Mouse (Mus musculus): ENCODE data around the gene Pex16. TPM values are rescaled to one million over a fixed set of nuclear protein-coding genes. Genes with fewer than 3 reads are reported as not detected.
A peak's percentile ranks its signal among the peaks of the same experiment; 100 is the strongest.

Gene Pex16
- total RNA-seq, 2 experiments from 2014 or later = 34.9 to 36.1 TPM

- TF ChIP-seq CTCF (conservative IDR thresholded peaks at IDR 0.05) = no peak
- H3K4me3 ChIP-seq = no peak overlapping the region
- no peak overlapping the region; the same call in 1 of the 2 replicates for H3K27ac ChIP-seq
- DNase-seq (ENCODE audit: low spot score in 2 of 2) = no peak
Measured at GRCm38 (mm10) chr2:92372767-92373436, 1.6 kb upstream of the Pex16 start.

- no peak for TF ChIP-seq CTCF (conservative IDR thresholded peaks at IDR 0.05)
- H3K27ac ChIP-seq = no peak overlapping the region; the same call in 1 of the 2 replicates
- DNase-seq (ENCODE audit: low spot score in 2 of 2) = no peak
- no peak overlapping the region for H3K4me3 ChIP-seq
Measured at GRCm38 (mm10) chr2:92373437-92373813, 1.1 kb upstream of the Pex16 start.

- Histone ChIP-seq H3K27ac (peak overlapping the region; percentile 93), H3K4me3 (peak overlapping the region; percentile 94)
- peak; percentile 94 to 99 for DNase-seq (ENCODE audit: low spot score in 2 of 2)
- TF ChIP-seq CTCF (conservative IDR thresholded peaks at IDR 0.05) = peak; percentile 27
Measured at GRCm38 (mm10) chr2:92375099-92375623, 685 bp downstream of the Pex16 start.

GRCm38 (mm10) chr2:92375788-92376187, 1.3 kb downstream of the Pex16 start:
- no peak for DNase-seq (ENCODE audit: low spot score in 2 of 2)
- TF ChIP-seq CTCF (conservative IDR thresholded peaks at IDR 0.05) = no peak
- Histone ChIP-seq H3K4me3 (peak overlapping the region; percentile 94), H3K27ac (peak overlapping the region; percentile 93)

- TF ChIP-seq CTCF (conservative IDR thresholded peaks at IDR 0.05) = no peak
- DNase-seq (ENCODE audit: low spot score in 2 of 2) = no peak
- Histone ChIP-seq H3K27ac (no peak overlapping the region; the same call in 1 of the 2 replicates), H3K4me3 (peak overlapping the region; percentile 94)
Measured at GRCm38 (mm10) chr2:92376300-92376699, 1.8 kb downstream of the Pex16 start.

GRCm38 (mm10) chr2:92377320-92377719, 2.8 kb downstream of the Pex16 start:
- TF ChIP-seq CTCF (conservative IDR thresholded peaks at IDR 0.05) = no peak
- H3K27ac ChIP-seq = no peak overlapping the region
- no peak for DNase-seq (ENCODE audit: low spot score in 2 of 2)
- no peak overlapping the region for H3K4me3 ChIP-seq

GRCm38 (mm10) chr2:92379783-92380494, 5.5 kb downstream of the Pex16 start:
- Histone ChIP-seq H3K4me3 (no peak overlapping the region), H3K27ac (no peak overlapping the region)
- TF ChIP-seq CTCF (conservative IDR thresholded peaks at IDR 0.05) = no peak
- no peak for DNase-seq (ENCODE audit: low spot score in 2 of 2)

- DNase-seq (ENCODE audit: low spot score in 2 of 2) = no peak
- Histone ChIP-seq H3K27ac (no peak overlapping the region), H3K4me3 (no peak overlapping the region)
- TF ChIP-seq CTCF (conservative IDR thresholded peaks at IDR 0.05) = no peak
Measured at GRCm38 (mm10) chr2:92380495-92381050, 6.1 kb downstream of the Pex16 start.

GRCm38 (mm10) chr2:92381161-92381560, 6.7 kb downstream of the Pex16 start:
- Histone ChIP-seq H3K4me3 (no peak overlapping the region), H3K27ac (no peak overlapping the region; the same call in 1 of the 2 replicates)
- no peak for TF ChIP-seq CTCF (conservative IDR thresholded peaks at IDR 0.05)
- DNase-seq (ENCODE audit: low spot score in 2 of 2) = no peak

GRCm38 (mm10) chr2:92381901-92382588, 7.6 kb downstream of the Pex16 start, which contains the start of gene 1700029I15Rik:
Gene 1700029I15Rik (plus strand): TSS chr2:92382538.
- Histone ChIP-seq H3K27ac (peak within 1 kb of the TSS; percentile 29; the same call in 1 of the 2 replicates), H3K4me3 (no peak within 1 kb of the TSS)
- DNase-seq (ENCODE audit: low spot score in 2 of 2) = no peak
- TF ChIP-seq CTCF (conservative IDR thresholded peaks at IDR 0.05) = no peak

- Histone ChIP-seq H3K4me3 (no peak overlapping the region), H3K27ac (no peak overlapping the region)
- DNase-seq (ENCODE audit: low spot score in 2 of 2) = no peak
- no peak for TF ChIP-seq CTCF (conservative IDR thresholded peaks at IDR 0.05)
Measured at GRCm38 (mm10) chr2:92382759-92383158, 8.3 kb downstream of the Pex16 start.

GRCm38 (mm10) chr2:92384101-92384500, 9.6 kb downstream of the Pex16 start:
- H3K4me3 ChIP-seq = no peak overlapping the region
- H3K27ac ChIP-seq = no peak overlapping the region
- no peak for TF ChIP-seq CTCF (conservative IDR thresholded peaks at IDR 0.05)
- DNase-seq (ENCODE audit: low spot score in 2 of 2) = no peak
